Mouse (Mus musculus) thymus, postnatal 25 days (tissue): ENCODE results near the gene Yipf3.

Source experiments
- DNase-seq: peaks from one replicate; pipeline ENCODE4 v3.0.0; 2022

The Yipf3 gene

DNA sequence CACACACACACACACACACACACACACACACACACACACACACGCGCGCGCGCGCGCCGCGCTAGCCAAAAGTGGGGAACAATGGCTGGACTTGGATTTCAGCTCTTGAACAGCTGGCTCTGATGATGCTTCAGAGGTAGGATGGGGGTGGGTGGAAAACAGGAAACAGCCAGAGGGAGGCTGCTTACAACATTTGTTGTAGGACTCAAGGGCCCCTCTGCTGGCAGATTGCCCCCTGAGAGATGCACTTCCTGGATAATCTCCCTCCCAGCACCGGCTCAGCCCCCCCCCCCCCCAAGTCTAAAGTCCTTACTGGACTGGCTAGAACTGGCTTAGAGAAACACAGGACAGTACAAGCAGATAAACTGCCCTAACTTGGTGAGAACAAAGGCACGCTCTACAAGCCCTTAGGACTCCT lies 39.8 kb downstream of the Yipf3 start:
- peak; percentile 29 for DNase-seq

DNA sequence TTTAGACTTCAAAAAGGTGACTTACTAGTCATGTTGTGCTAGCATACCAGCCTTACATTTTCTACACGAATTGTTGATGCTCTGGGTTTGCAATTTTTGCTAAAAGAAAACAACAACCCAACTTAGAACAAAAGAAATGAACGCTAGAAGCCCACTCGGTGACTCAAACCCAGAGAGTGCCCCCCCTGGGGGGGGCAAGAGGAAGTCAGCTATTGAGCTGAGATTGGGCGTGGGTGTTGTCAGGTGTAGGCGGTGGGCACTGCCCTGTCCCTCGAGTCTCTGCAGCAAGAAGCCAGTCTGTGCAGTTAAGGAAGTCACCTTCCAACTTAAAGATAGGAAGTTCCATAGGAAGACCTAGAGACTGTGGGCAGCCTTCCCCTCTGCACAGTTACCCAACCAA lies 48.7 kb downstream of the Yipf3 start:
- no peak for DNase-seq

DNA sequence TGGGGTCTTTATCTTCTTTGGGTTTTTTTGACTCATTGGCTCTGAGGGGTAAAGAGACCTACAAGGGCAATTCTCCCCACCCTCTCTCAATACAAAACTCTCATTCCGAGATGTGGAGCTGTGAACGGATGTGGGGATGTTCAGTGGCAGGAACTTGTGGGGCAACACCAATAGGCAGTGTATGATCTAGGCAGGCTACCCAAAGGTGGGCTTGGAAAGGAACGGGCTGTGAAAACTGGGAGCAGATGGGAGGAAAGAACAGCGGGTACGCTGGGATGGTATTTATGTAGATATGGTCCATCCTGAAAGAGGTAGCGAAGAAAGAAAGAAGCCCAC lies 49.1 kb downstream of the Yipf3 start:
- no peak for DNase-seq

DNA sequence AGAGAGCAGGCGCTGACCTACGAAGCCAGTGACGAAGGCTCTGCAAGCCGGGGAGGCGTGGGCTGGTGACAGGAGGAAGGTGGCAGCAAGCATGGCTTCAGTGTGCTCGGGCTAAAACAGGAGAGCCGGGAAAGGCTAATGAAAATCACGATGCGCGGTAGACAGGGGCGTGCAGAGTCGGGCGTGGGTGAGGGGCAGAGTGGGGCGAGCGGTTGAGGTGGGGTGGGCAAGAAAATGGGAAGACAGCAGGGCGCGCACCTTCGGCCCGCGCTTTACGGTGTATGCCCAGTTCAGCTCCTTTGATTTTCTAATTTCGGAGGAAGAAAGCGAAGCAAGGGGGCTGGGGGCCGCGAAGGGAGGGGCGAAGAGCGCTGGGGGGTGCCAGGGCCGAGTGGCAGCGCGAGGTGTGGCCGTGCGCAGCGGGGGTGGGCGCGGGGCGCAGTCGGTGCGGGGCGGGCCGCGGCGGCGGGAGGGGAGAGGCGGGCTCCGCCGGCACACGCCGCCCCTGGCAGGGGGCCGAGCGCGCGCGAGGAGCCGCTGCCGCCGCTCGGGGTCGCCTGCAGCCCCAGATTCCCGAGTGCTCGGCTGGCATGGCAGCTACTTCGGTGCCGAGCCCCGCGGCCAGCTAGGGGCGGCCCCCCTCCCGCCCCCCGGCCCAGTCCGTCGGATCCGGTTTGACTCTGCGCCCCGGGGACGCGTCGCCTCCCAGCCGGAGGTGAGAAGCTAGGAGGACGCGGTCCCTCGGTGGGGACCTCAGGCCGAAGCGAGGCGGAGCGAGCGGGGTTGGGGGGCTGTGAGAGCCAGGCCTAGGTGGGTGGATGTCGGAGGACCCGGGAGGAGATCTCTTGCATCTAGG lies 49.7 kb downstream of the Yipf3 start, which contains the start of gene Dlk2:
TSS of gene Dlk2 (plus strand) at position 58 of the 856 bp plus-strand sequence.
- DNase-seq: no peak

DNA sequence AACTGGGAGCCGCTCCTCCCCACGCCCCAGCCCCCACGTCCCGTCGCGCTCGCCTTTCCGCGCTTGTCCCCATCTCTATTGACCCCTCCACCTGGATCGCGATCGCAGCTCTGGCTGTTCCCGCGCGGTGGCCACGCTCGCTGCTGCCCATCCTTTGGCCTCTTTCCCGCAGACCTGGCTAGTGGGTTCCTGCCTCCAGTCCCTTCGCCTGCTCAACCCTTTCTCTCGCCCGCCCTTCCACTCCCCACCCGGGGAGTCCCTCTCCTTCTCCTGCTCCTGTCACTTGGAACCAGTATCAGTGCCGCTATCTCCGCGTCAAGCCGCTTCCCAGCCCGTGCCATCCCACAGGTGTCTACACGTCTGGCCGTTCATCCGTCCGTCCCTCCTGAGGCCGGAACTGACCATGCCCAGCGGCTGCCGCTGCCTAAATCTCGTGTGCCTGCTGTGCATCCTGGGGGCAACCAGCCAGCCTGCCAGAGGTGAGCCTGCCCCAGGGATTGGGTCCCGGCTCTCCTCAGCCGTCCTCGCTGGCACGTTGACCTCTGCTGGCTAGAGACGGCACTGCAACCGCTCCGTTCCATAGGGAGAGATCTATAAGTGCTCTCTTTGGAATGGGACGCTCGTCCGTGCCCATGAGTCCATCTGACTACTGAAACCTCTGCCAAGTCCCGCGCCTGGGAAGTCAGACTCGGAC lies 50.5 kb downstream of the Yipf3 start:
- peak; percentile 81 for DNase-seq

DNA sequence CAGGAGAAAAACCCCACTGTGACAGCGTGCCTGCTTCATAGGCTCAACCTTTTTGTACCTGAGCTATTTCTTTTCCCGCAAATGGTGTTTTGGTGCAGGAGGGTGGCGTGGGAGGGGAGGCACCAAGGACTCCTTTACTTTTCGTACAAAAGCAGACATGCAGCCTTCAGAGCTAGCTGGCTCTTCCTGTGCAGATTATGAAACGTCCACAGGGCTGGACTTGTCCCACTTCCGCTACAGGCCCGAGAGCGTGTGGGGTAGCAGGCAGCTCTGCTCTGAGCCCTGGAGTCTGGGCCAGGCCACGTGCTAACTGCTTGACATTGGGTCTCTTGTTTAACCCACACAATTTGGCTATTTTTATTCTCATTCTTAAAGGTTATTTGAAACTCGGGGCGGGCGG lies 54.0 kb downstream of the Yipf3 start:
- no peak for DNase-seq
